Mouse (Mus musculus) neural tube, embryonic 11.5 days (tissue): ENCODE data around the gene Spata31d1b. TPM values are rescaled to one million over a fixed set of nuclear protein-coding genes. Genes with fewer than 3 reads are reported as not detected.

Source experiments
- ATAC-seq: fragments of 200-750 bp; cut with Nextera tagmentation; 2 replicates; pipeline ENCODE4 v1.8.0; 2017; ENCODE audit warnings: moderate number of reproducible peaks, mild to moderate bottlenecking, moderate TSS enrichment, moderate library complexity; ENCODE audit not compliant: insufficient read depth, low FRiP score, low TSS enrichment
- DNase-seq: peaks from one replicate; pipeline ENCODE4 v3.0.0-alpha.2; 2015; ENCODE audit warnings: low spot score
- H3K27ac ChIP-seq: fragments of 300-500 bp; sonication (generic); 2 replicates; pipeline ENCODE4 v1.5.1; 2014; ENCODE audit warnings: low read depth, mild to moderate bottlenecking, low read length
- H3K27me3 ChIP-seq: fragments of 300-500 bp; sonication (generic); 2 replicates; pipeline ENCODE4 v1.6.1; 2014; ENCODE audit warnings: mild to moderate bottlenecking, low read length, mixed read lengths; ENCODE audit not compliant: control insufficient read depth, insufficient read depth
- H3K36me3 ChIP-seq: fragments of 300-500 bp; sonication (generic); 2 replicates; pipeline ENCODE4 v1.6.1; 2014; ENCODE audit warnings: mild to moderate bottlenecking, low read length, moderate library complexity, mixed read lengths; ENCODE audit not compliant: control insufficient read depth, insufficient read depth
- H3K4me1 ChIP-seq: fragments of 300-500 bp; sonication (generic); 2 replicates; pipeline ENCODE4 v1.6.1; 2014; ENCODE audit warnings: low read length, mixed read lengths; ENCODE audit not compliant: control insufficient read depth, insufficient read depth
- H3K4me2 ChIP-seq: fragments of 300-500 bp; sonication (generic); 2 replicates; pipeline ENCODE4 v1.6.1; 2014; ENCODE audit warnings: low read depth, mild to moderate bottlenecking, moderate library complexity
- H3K4me3 ChIP-seq: fragments of 300-500 bp; sonication (generic); 2 replicates; pipeline ENCODE4 v1.5.1; 2014; ENCODE audit warnings: low read depth, low read length
- H3K9ac ChIP-seq: fragments of 300-500 bp; sonication (generic); 2 replicates; pipeline ENCODE4 v1.6.1; 2014; ENCODE audit warnings: mild to moderate bottlenecking, low read length
- H3K9me3 ChIP-seq: fragments of 300-500 bp; sonication (generic); 2 replicates; pipeline ENCODE4 v1.6.1; 2016; ENCODE audit warnings: low read length; ENCODE audit not compliant: control insufficient read depth
- WGBS: fragments of 180-500 bp; shearing (Covaris S2); extraction: QIAGEN DNeasy Blood & Tissue Kit; methylation state at CpG from one replicate; pipeline ENCODE4 v1.1.7; 2014; 5-methylcytosine and 5-hydroxymethylcytosine counted together
- polyA plus RNA-seq: library from polyadenylated mRNA; unstranded; fragments of >200 nt; fragmentation: Nextera tagmentation; extraction: Ambion mirVana; gene quantifications from 2 replicates; pipeline ENCODE4 v1.2.1, GENCODE M21; 2014

Gene Spata31d1b
- polyA plus RNA-seq, 1 experiment from 2014 or later: not detected

DNA sequence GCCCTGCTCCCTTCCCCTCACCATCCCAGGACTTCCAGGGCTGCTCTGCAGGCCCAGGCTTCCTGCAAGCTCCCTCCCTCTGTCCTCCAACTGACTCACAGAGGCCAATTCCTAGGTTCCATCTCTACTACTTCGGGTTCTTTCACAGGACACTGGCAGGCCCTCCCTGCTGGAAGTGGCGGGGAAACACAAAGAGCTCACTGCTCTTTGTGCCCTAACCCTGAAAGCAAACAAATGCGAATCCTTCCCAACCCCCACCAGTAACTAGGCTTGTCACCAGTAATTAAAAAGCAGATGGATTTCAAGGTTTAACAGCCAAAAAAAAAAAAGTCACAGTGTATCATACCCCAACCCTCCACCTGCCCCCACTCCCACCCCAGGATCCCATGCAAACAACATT, 37.9 kb upstream of the Spata31d1b start:
- Histone ChIP-seq H3K36me3 (no peaks in the 10 kb centered on the region), H3K4me2 (peak overlapping the region; percentile 52), H3K9ac (peak overlapping the region; percentile 95), H3K27me3 (no peaks in the 10 kb centered on the region), H3K9me3 (no peaks in the 10 kb centered on the region), H3K4me1 (peaks cover 12% of the 10 kb centered on the region), H3K27ac (peak overlapping the region; percentile 92), H3K4me3 (peak overlapping the region; percentile 77)
- WGBS: 1% methylated on average over 3 of the region's 3 CpGs
- ATAC-seq (peak; percentile 60; the same call in 1 of the 2 replicates), DNase-seq (peak; percentile 58)

DNA sequence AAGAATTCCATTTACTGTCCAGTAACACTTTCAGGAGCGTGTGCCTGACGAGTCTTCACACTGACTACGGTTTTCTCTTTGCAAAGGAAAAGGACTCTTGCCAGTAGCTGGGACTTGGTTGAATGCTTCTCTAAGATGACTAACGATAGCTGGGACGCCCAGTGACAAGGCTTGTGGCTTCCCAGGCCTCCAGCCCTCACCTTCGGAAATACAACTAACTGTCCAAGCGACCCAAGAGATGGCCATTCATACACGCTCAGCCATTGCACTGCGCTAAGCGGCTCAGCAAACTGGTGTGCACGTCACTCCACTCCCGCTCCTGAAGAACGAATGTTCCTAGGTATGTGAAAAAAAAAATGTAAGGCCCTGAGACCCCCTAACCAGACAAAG, 37.3 kb upstream of the Spata31d1b start:
- 0% methylated on average over 13 of the region's 13 CpGs for WGBS
- H3K9ac ChIP-seq: peak overlapping the region; percentile 95
- H3K36me3 ChIP-seq: no peaks in the 10 kb centered on the region
- H3K4me2 ChIP-seq: peak overlapping the region; percentile 52
- no peaks in the 10 kb centered on the region for H3K9me3 ChIP-seq
- DNase-seq (peak; percentile 70), ATAC-seq (no peak)
- peak overlapping the region; percentile 77 for H3K4me3 ChIP-seq
- H3K4me1 ChIP-seq: peaks cover 12% of the 10 kb centered on the region
- peak overlapping the region; percentile 92 for H3K27ac ChIP-seq
- no peaks in the 10 kb centered on the region for H3K27me3 ChIP-seq

DNA sequence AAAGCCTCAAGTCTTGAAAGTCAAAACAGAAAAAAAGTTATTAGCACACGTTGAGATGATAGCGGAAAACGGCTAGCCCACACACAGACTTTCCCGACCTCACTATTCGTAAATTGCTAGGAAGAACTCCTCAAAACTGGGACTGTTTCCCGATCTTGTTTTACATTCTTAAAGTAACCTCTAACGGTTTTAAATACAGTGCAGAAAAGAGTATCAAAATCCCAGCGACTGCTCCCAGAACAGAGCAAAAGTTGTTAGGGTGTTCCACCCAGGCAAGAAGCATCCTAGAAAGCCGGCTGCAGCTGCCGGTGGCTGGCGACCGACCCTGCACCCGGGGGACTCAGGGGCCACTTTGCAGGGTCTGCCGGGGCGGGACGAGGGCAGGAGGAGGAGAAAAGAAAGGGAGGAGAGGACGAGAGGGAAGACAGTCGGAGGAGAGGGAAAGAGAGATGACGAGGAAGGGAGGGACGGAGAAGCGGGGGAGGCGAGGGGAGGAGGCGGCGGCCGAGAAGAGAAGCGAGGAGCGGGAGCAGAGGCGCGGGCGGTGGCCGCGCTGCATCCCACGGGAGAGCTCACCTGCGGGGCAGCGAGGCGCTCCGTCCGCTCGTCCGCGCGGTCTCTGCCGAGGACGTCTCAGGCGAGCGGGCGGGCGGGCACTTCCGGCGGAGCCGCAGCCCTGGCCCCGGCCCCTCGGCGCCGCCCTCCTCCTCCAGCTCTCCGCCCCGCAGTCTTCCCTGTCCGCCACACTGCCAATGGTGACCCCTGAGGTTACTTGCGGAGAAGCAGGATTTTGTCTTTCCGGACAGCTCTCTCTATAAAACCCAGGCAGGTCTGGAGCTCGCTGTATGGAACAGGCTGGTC, 36.7 kb upstream of the Spata31d1b start, which contains the start of gene Golm1:
Golm1 (minus strand) TSS at position 661 of the 861 bp plus-strand sequence.
- WGBS: under 1% methylated on average over 34 of the region's 61 CpGs
- Histone ChIP-seq H3K27me3 (no peaks in the 10 kb centered on the region), H3K4me1 (peaks cover 12% of the 10 kb centered on the region), H3K4me3 (peak within 1 kb of the TSS; percentile 77), H3K4me2 (peak within 1 kb of the TSS; percentile 52), H3K9me3 (no peaks in the 10 kb centered on the region), H3K36me3 (no peaks in the 10 kb centered on the region), H3K9ac (peak within 1 kb of the TSS; percentile 95), H3K27ac (peak within 1 kb of the TSS; percentile 92)
- ATAC-seq: peak; percentile 88
- DNase-seq: peak; percentile 83

DNA sequence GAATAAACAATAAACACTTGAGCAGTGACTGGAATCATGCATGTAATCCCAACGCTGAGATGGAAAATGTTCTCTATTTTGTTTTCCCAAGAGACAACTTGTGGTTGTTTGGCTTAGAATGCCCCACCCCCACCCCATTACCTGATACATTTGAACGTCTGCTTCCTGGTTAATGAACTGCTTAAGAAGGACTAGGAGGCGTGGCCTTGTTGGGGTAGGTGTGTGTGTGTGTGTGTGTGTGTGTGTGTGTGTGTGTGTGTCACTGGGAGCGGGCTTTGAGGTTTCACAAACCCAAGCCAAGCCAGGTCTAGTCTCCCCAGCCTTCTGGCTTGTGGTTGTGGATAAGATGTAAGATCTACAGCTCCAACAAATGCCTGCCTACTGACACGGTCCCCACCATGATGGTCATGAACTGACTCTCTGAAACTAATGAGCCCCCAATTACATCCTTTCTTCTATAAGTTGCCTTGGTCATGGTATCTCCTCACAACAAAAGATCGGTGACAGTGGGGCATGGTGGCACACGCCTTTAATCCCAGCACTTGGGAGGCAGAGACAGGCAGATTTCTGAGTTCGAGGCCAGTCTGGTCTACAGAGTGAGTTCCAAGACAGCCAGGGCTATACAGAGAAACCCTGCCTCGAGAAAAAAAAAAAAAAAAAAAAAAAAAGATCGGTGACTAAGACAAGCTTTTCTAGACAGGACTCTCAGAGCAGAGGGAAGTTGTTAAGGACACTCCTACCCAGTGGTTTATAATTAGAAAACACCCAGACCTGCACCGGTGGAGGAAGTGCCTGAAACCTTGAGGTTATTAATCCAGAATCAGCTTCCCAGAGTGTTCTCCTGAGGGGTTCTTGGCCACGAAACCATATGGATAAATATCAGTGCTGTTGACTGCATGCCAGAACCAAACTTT, 35.5 kb upstream of the Spata31d1b start:
- DNase-seq (no peak), ATAC-seq (no peak)
- Histone ChIP-seq H3K9me3 (no peaks in the 10 kb centered on the region), H3K36me3 (no peaks in the 10 kb centered on the region), H3K27me3 (no peaks in the 10 kb centered on the region), H3K4me1 (peaks cover 12% of the 10 kb centered on the region), H3K9ac (no peak overlapping the region), H3K4me3 (no peak overlapping the region), H3K27ac (no peak overlapping the region), H3K4me2 (no peak overlapping the region)
- WGBS: 87% methylated on average over 11 of the region's 12 CpGs

DNA sequence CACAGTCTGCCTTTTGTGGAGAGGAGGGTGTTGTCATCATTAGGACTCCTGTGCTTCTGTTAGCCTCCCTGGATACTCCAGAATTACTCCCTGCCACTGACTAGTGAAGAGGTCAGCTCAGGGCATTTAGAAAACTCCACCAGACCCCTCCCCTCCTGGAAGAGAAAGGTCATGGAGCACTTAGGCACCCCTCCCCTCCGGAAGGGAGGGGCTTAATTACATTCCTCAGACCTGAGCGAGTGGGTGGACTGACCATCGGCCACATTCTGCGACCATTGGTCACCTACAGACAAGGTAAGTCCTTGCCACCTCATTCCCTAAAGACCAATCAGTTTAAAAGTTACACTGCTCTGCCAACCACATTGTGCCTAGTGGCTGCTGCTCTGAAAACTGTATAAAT, 32.8 kb upstream of the Spata31d1b start:
- Histone ChIP-seq H3K27me3 (no peaks in the 10 kb centered on the region), H3K9ac (no peak overlapping the region), H3K36me3 (no peaks in the 10 kb centered on the region), H3K4me1 (no peaks in the 10 kb centered on the region), H3K9me3 (no peaks in the 10 kb centered on the region), H3K4me3 (no peak overlapping the region), H3K27ac (no peak overlapping the region), H3K4me2 (no peak overlapping the region)
- ATAC-seq (no peak), DNase-seq (no peak)
- WGBS: 59% methylated on average over 4 of the region's 4 CpGs

DNA sequence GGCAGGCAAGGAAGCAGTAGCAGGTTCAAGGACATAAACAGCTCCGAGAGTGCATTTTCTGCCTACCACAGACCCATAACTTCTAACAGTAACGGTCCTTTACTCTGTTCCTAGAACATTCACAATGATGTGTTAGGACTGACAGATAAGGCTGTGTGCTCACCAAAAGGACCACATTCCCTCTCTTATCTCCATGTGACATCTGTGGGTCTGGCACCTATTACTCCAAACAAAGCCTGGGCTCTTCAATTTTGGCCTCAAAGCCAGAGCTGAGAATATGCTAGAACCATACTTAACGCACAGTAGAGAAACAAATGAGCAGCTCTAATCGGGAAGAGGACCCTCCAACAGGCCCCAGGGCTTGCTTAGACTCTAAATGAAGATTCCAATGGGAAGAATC, 32.2 kb upstream of the Spata31d1b start:
- H3K9me3 ChIP-seq: no peaks in the 10 kb centered on the region
- no peaks in the 10 kb centered on the region for H3K36me3 ChIP-seq
- H3K4me2 ChIP-seq: no peak overlapping the region
- H3K4me3 ChIP-seq: no peak overlapping the region
- no peaks in the 10 kb centered on the region for H3K27me3 ChIP-seq
- no peak overlapping the region for H3K27ac ChIP-seq
- ATAC-seq: no peak
- no peak for DNase-seq
- WGBS: 69% methylated on average over 4 of the region's 4 CpGs
- no peaks in the 10 kb centered on the region for H3K4me1 ChIP-seq
- no peak overlapping the region for H3K9ac ChIP-seq

DNA sequence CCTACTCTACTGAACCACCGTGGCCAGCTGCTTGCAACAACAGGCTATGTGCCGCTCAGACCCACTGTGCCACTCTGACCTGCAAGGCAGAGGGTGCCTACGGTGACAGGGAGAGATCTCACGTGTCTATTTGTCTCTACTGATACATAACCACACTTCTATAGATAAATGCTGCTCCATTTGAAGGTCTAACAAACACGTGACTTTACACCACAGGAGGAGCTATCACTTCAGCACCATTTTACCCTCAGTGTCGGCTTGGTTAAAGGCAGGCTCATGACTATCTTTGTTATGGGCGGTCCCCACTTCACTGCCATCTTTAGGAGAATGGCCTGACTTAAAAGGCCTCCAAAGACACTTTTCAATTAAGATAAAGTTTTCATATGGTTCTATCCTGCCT, 29.5 kb upstream of the Spata31d1b start:
- Histone ChIP-seq H3K27me3 (no peaks in the 10 kb centered on the region), H3K27ac (no peak overlapping the region), H3K4me1 (no peaks in the 10 kb centered on the region), H3K36me3 (no peaks in the 10 kb centered on the region), H3K4me3 (no peak overlapping the region), H3K9me3 (no peaks in the 10 kb centered on the region), H3K4me2 (no peak overlapping the region), H3K9ac (no peak overlapping the region)
- WGBS: 34% methylated on average over 7 of the region's 7 CpGs
- DNase-seq: no peak
- ATAC-seq: no peak

DNA sequence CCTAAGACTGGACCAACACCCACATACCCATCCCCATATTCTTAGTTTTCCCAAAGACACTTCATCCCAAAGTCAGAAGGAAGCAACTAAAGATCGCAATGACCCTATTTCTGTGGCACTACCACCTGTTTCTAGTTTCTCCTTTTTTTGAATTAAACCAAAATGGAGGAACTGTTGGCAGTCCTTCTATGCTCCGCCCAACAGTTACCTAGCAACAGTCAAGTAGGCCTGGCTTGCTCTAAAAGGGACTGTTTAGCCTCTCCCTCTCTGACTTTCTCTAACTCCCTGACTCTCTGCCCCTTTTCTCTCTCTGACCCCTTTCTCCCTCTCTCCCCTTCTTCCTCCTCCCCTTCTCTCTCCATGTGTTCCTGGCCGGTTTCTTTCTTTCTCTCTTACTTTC, 26.8 kb upstream of the Spata31d1b start:
- WGBS: 85% methylated on average over 3 of the region's 3 CpGs
- Histone ChIP-seq H3K27me3 (no peaks in the 10 kb centered on the region), H3K36me3 (no peaks in the 10 kb centered on the region), H3K9ac (no peak overlapping the region), H3K27ac (no peak overlapping the region), H3K4me1 (no peaks in the 10 kb centered on the region), H3K4me3 (no peak overlapping the region), H3K4me2 (no peak overlapping the region), H3K9me3 (no peaks in the 10 kb centered on the region)
- DNase-seq (no peak), ATAC-seq (no peak)
